Mouse (Mus musculus): Measurements from ENCODE around the gene Angptl4.

DNA sequence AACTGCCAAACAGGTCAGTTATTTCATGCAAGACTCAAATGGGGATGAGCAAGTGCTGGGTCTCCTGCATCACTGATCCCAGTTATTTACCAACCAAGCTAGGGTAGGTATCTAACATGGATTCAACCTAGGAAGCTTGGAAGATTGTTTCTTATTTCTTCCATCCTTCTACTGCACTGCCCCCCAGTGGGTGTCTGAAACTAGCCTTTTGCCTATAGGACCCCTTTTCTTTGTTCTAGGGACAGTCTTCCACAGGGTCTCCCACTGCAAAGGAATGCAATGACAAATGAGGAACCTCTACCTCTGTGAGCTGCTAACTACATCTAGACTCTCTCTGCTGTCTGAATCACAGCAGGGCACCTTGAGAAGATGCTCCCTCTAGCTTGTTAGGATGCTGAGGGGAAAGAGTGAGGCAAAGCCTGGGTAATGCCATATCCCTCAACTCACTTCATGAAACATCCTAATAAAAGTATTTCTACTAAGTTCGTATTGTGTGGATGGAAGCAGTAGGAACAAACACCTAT is 40.9 kb upstream of the Angptl4 start:
- TF ChIP-seq POLR2A (IDR thresholded peaks at IDR 0.05; ENCODE audit: low read depth, low read length) (no peak), CTCF (IDR thresholded peaks at IDR 0.05; ENCODE audit: borderline replicate concordance, insufficient read depth, low read length) (no peak)
